Mouse (Mus musculus): ENCODE results near the gene Bcl2l1. TPM values are rescaled to one million over a fixed set of nuclear protein-coding genes. Genes with fewer than 3 reads are reported as not detected.

The Bcl2l1 gene
- polyA plus RNA-seq, 1 experiment from 2014 or later = 209 TPM

DNA sequence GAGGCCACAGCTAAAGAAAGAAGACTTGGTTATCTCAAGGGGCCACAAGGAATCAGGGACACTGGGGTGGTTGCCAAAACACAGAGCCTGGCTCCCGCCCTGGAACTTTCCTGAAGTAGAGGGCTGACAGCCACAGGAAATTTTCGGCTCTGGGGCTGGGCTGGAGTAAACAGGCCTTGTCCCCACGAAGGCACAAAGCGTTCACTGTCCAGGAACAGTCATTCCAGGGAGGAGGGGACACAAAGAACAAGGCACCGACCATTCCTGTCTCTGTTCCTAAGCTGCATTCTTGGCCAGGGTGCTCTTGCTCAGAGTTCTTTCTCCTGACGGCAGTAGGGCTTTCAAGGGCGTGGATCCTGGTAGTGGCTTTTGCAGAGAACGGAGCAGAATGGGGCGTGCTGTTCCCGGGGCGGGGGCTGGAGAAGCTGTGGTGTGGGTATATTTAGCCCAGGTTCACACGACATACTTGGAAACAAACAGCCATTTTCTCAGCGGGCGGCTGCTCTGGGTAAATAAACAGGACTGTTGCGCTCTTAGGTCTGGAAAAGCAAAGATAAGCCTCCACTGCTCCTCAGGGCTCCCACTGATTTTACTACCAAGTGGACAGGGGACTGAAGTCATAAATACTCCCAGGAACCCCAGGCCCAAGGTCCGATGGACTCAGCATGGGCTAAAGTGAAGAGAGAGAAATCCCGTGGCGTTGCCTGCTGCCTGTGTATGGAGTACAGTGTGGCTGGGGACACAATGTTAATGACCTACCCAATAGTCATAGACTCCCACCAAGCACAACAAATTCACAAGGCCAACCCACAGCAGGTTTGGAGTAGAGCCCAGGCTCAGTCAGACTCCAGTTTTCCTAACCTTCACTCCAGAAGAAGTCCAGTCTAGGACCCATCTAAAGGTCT lies 45.8 kb downstream of the Bcl2l1 start:
- no peak for ATAC-seq (ENCODE audit: insufficient read depth)
- no peaks in the 10 kb centered on the region for H3K27me3 ChIP-seq
- H3K9me3 ChIP-seq (replicated peaks) = no peaks in the 10 kb centered on the region
- H3K4me2 ChIP-seq = peak overlapping the region; percentile 53
- 29% methylated on average over 18 of the region's 18 CpGs for WGBS (ENCODE audit: insufficient replicate concordance)
- peaks cover 41% of the 10 kb centered on the region for H3K36me3 ChIP-seq (replicated peaks)
- H3K4me3 ChIP-seq (replicated peaks) = peak overlapping the region; percentile 13; the same call in 1 of the 2 replicates
- peak overlapping the region; percentile 44 for H3K9ac ChIP-seq
- H3K4me1 ChIP-seq (replicated peaks) = peaks cover 100% of the 10 kb centered on the region
- H3K27ac ChIP-seq (replicated peaks) = peak overlapping the region; percentile 99

DNA sequence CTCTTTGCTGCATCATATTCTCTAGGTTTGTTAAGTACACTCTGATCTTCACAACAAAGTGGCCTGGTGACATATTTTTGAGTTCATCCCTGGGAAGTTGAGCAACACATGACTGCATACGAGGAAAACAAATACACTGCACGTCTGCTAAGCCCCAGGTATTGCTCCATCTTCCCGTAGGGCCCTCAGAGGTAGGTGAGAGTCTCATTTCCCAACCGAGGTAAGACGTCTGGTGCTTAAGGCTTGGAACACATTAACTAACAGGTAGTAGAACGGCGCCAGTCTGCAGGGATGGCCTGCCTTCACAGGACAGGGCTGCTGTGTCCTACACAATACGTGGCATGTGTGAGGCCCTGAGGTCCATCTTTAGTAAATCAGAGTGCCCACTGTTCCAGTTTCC lies 46.9 kb downstream of the Bcl2l1 start:
- H3K27ac ChIP-seq (replicated peaks) = peak overlapping the region; percentile 99
- ATAC-seq (ENCODE audit: insufficient read depth) = no peak
- no peak overlapping the region for H3K4me2 ChIP-seq

DNA sequence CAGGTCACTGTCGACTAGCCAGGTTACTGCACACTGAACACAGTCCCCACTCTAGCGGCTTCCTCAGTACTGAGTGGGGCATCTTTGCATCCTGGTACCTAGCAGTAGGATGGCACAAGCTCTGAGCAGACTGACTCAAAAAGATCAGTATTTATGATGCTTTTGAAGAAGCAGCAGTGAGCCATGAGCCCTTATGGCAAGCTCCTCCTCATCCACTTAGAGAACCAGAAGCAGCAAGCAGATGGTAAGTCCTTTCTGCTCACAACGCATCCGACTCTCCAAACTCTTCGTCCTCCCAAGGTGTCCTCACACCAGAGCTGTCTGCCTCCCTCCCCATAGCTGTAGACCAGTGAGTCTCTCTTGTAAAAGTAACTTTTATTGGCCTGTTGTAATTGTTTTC lies 48.3 kb downstream of the Bcl2l1 start:
- H3K27me3 ChIP-seq = no peaks in the 10 kb centered on the region
- 79% methylated on average over 5 of the region's 5 CpGs for WGBS (ENCODE audit: insufficient replicate concordance)
- H3K4me3 ChIP-seq (replicated peaks) = no peak overlapping the region
- H3K27ac ChIP-seq (replicated peaks) = 0 out of 2 replicates have a peak overlapping the region, but pooled peaks have one; percentile 8
- H3K4me2 ChIP-seq = no peak overlapping the region
- H3K9me3 ChIP-seq (replicated peaks) = no peaks in the 10 kb centered on the region
- H3K9ac ChIP-seq = no peak overlapping the region
- ATAC-seq (ENCODE audit: insufficient read depth) = no peak
- peaks cover 89% of the 10 kb centered on the region for H3K4me1 ChIP-seq (replicated peaks)
- peaks cover 60% of the 10 kb centered on the region for H3K36me3 ChIP-seq (replicated peaks)

More for the DNA sequence above, 46.9 kb downstream of the Bcl2l1 start:
- Histone ChIP-seq H3K9me3 (replicated peaks) (no peaks in the 10 kb centered on the region), H3K4me3 (replicated peaks) (no peak overlapping the region), H3K4me1 (replicated peaks) (peaks cover 98% of the 10 kb centered on the region), H3K9ac (no peak overlapping the region), H3K36me3 (replicated peaks) (peaks cover 46% of the 10 kb centered on the region), H3K27me3 (no peaks in the 10 kb centered on the region)
- 75% methylated on average over 8 of the region's 8 CpGs for WGBS (ENCODE audit: insufficient replicate concordance)

DNA sequence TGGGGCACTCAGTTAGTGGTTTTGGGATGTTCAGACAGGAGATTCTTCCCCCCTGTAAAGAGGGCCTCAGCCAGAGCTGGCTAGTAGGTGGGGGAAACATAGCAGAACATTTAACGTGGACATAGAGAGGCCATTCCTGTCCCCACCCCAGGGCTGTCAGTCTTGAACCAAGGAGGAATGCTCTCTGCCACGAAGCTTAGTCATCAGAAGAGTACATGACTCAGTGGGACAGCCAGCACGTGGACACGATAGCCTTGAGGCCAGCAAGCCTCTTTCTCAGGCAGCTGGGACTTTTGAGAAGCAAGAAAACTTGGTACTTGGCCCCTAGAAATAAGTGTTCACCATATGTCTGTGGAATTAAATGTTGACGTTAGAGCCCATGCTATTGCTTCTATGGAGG lies 48.9 kb downstream of the Bcl2l1 start:
- no peaks in the 10 kb centered on the region for H3K27me3 ChIP-seq
- H3K9ac ChIP-seq = no peak overlapping the region
- peaks cover 60% of the 10 kb centered on the region for H3K36me3 ChIP-seq (replicated peaks)
- WGBS (ENCODE audit: insufficient replicate concordance) = 46% methylated on average over 5 of the region's 5 CpGs
- peaks cover 83% of the 10 kb centered on the region for H3K4me1 ChIP-seq (replicated peaks)
- H3K4me3 ChIP-seq (replicated peaks) = no peak overlapping the region
- ATAC-seq (ENCODE audit: insufficient read depth) = no peak
- H3K27ac ChIP-seq (replicated peaks) = peak overlapping the region; percentile 35; the same call in 1 of the 2 replicates
- no peaks in the 10 kb centered on the region for H3K9me3 ChIP-seq (replicated peaks)
- H3K4me2 ChIP-seq = no peak overlapping the region

- WGBS (ENCODE audit: insufficient replicate concordance) = 84% methylated on average over 3 of the region's 3 CpGs
- Histone ChIP-seq H3K4me3 (replicated peaks) (no peak overlapping the region), H3K27me3 (no peaks in the 10 kb centered on the region), H3K4me2 (no peak overlapping the region), H3K9ac (no peak overlapping the region), H3K4me1 (replicated peaks) (peaks cover 73% of the 10 kb centered on the region), H3K27ac (replicated peaks) (peak overlapping the region; percentile 33; the same call in 1 of the 2 replicates), H3K36me3 (replicated peaks) (peaks cover 72% of the 10 kb centered on the region), H3K9me3 (replicated peaks) (no peaks in the 10 kb centered on the region)
- ATAC-seq (ENCODE audit: insufficient read depth) = no peak
Measured at GRCm38 (mm10) chr2:152781031-152781711, 50.4 kb downstream of the Bcl2l1 start.

DNA sequence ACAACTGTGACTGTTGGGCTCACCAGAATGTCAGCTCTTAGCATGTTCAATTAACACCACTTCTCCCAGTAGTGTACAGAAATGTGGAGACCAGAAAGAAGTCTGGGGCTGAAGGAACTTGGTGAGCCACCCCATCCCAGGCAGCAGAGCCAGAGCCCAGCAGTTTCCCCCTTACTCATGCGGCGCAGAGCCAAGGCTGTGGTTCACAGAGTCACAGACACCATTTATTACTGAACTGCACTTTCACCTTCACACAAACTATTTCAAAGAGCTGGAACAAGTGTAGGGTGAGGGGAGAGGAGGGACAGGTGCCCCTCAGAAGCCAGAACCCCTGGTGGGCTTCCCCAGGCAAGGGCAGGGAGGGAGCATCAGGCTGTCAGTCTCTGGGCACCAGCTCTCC lies 51.1 kb downstream of the Bcl2l1 start:
- H3K4me1 ChIP-seq (replicated peaks) = peaks cover 68% of the 10 kb centered on the region
- 80% methylated on average over 2 of the region's 2 CpGs for WGBS (ENCODE audit: insufficient replicate concordance)
- H3K4me2 ChIP-seq = no peak overlapping the region
- H3K4me3 ChIP-seq (replicated peaks) = no peak overlapping the region
- no peaks in the 10 kb centered on the region for H3K9me3 ChIP-seq (replicated peaks)
- no peak overlapping the region for H3K9ac ChIP-seq
- H3K27me3 ChIP-seq = no peaks in the 10 kb centered on the region
- no peak for ATAC-seq (ENCODE audit: insufficient read depth)
- H3K27ac ChIP-seq (replicated peaks) = 0 out of 2 replicates have a peak overlapping the region, but pooled peaks have one; percentile 7
- peaks cover 73% of the 10 kb centered on the region for H3K36me3 ChIP-seq (replicated peaks)

- Histone ChIP-seq H3K4me3 (replicated peaks) (no peak overlapping the region), H3K27ac (replicated peaks) (no peak overlapping the region), H3K9ac (no peak overlapping the region), H3K9me3 (replicated peaks) (no peaks in the 10 kb centered on the region), H3K36me3 (replicated peaks) (peaks cover 53% of the 10 kb centered on the region), H3K4me1 (replicated peaks) (peaks cover 52% of the 10 kb centered on the region), H3K4me2 (no peak overlapping the region), H3K27me3 (0 out of 2 replicates have a peak, but pooled peaks cover 4% of the 10 kb centered on the region)
- 82% methylated on average over 3 of the region's 3 CpGs for WGBS (ENCODE audit: insufficient replicate concordance)
- no peak for ATAC-seq (ENCODE audit: insufficient read depth)
Measured at GRCm38 (mm10) chr2:152777081-152777480, 54.4 kb downstream of the Bcl2l1 start.

DNA sequence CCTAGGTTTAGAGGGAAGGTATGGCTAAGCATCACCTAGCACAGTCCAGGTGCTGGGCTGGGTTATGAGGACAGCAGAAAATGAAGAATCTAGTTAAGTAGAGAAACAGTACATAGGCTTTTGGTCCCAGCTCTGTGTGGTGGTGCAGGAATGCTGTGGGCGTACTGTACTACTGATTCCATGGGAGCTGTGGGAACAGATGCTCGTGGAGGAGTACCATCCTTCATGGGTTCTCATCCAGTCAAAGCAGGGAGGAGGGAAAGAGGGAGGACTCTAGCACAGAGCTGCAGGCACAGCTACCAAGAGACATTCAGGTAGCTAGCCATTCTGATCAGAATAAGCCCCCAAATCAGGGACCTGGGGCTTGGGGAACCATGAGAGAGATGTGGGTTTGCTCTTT lies 55.1 kb downstream of the Bcl2l1 start:
- H3K9me3 ChIP-seq (replicated peaks) = no peaks in the 10 kb centered on the region
- ATAC-seq (ENCODE audit: insufficient read depth) = no peak
- H3K4me3 ChIP-seq (replicated peaks) = no peak overlapping the region
- no peak overlapping the region for H3K9ac ChIP-seq
- WGBS (ENCODE audit: insufficient replicate concordance) = 76% methylated on average over 2 of the region's 2 CpGs
- H3K4me2 ChIP-seq = no peak overlapping the region
- H3K4me1 ChIP-seq (replicated peaks) = peaks cover 51% of the 10 kb centered on the region
- H3K36me3 ChIP-seq (replicated peaks) = peaks cover 46% of the 10 kb centered on the region
- peaks cover 10% of the 10 kb centered on the region for H3K27me3 ChIP-seq
- no peak overlapping the region for H3K27ac ChIP-seq (replicated peaks)

DNA sequence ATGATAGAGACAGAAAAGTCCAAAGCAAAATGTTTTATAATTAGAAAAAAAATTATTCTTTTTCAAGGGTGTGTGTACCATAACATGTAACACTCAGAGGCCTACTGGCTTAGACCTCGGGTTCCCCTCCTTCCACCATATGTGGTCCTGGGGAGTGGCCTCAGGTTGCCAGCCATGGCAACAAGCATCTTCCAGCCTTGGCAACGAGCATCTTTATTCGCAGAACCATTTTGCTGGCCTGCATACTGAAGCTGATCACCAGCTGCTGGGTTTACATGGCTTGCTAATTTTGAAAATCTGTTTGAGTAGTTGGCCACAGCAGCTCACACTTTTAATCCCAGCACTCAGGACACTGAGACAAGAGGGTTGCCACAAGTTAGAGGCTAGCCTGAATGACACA lies 55.5 kb downstream of the Bcl2l1 start:
- H3K27me3 ChIP-seq = peaks cover 14% of the 10 kb centered on the region
- no peak for ATAC-seq (ENCODE audit: insufficient read depth)
- no peak overlapping the region for H3K4me2 ChIP-seq
- H3K4me3 ChIP-seq (replicated peaks) = no peak overlapping the region
- peaks cover 49% of the 10 kb centered on the region for H3K4me1 ChIP-seq (replicated peaks)
- peaks cover 42% of the 10 kb centered on the region for H3K36me3 ChIP-seq (replicated peaks)
- 66% methylated on average over 3 of the region's 3 CpGs for WGBS (ENCODE audit: insufficient replicate concordance)
- H3K27ac ChIP-seq (replicated peaks) = no peak overlapping the region
- no peaks in the 10 kb centered on the region for H3K9me3 ChIP-seq (replicated peaks)
- H3K9ac ChIP-seq = no peak overlapping the region

- H3K27ac ChIP-seq (replicated peaks) = no peak overlapping the region
- no peak overlapping the region for H3K4me3 ChIP-seq (replicated peaks)
- H3K4me2 ChIP-seq = no peak overlapping the region
- H3K9me3 ChIP-seq (replicated peaks) = no peaks in the 10 kb centered on the region
- peaks cover 21% of the 10 kb centered on the region for H3K27me3 ChIP-seq
- no peak for ATAC-seq (ENCODE audit: insufficient read depth)
- H3K36me3 ChIP-seq (replicated peaks) = peaks cover 36% of the 10 kb centered on the region
- 55% methylated on average over 4 of the region's 4 CpGs for WGBS (ENCODE audit: insufficient replicate concordance)
- H3K9ac ChIP-seq = no peak overlapping the region
- H3K4me1 ChIP-seq (replicated peaks) = peaks cover 46% of the 10 kb centered on the region
Measured at GRCm38 (mm10) chr2:152775357-152775756, 56.2 kb downstream of the Bcl2l1 start.

DNA sequence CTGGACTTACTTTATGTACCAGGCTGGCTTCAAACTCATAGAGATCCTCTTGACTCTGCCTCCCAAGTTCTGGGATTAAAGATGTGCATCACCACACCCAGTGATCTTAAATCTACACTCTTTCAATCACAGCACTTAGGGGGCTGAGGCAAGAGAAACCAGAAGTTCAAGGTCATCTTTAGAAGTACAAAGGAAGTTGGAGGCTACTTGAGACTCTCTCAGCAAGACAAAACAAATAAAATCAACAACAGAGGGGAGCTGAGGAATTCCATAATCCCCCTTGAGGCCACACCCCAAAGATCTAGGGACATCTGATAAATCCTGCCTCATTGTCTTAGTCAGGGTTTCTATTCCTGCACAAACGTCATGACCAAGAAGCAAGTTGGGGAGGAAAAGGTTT lies 59.3 kb downstream of the Bcl2l1 start:
- Histone ChIP-seq H3K4me2 (no peak overlapping the region), H3K27me3 (peaks cover 37% of the 10 kb centered on the region), H3K9ac (no peak overlapping the region), H3K9me3 (replicated peaks) (no peaks in the 10 kb centered on the region), H3K36me3 (replicated peaks) (0 out of 2 replicates have a peak, but pooled peaks cover 11% of the 10 kb centered on the region), H3K27ac (replicated peaks) (no peak overlapping the region), H3K4me1 (replicated peaks) (peaks cover 68% of the 10 kb centered on the region), H3K4me3 (replicated peaks) (no peak overlapping the region)
- ATAC-seq (ENCODE audit: insufficient read depth) = no peak
- 12% methylated on average over 1 of the region's 1 CpGs for WGBS (ENCODE audit: insufficient replicate concordance)

Measured in liver, embryonic 15.5 days (tissue).